Mouse (Mus musculus): ENCODE results near the gene Lrp3. TPM values are rescaled to one million over a fixed set of nuclear protein-coding genes. Genes with fewer than 3 reads are reported as not detected.

Gene Lrp3
- polyA plus RNA-seq, 1 experiment = 3.6 TPM

DNA sequence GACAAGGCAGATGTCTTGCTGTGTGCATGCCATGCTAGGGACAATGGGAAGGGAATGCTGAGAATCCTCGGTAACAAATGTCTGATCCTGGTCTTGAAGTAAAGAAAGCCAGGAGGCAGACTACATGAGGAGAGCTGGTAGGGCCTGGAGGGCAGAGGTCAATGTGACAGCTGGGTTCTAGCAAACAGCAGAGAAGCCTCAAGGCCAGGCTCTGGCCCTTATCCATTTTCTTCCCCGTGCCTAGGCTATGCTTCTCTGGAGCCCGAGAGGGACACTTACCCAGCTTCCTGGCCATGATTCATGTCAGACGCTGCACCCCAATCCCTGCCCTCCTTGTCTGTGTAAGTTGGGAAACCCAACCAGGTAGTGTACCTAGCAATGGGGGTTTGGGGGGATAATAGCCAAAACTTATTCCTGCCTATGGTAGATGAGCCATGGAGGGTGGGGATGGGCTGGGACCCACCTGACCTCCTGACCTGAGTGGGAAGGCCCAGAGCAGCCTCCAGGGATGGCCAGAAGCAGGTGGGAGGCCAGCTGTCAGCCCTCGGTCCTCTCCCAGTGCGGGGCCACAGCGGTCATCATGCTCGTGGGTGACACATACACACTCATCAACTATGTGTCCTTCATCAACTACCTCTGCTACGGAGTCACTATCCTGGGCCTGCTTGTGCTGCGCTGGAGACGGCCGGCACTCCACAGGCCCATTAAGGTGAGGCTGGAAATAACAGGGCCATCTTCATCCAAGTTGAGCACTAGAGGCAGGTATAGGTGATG is 16.1 kb downstream of the Lrp3 start:
- no peak overlapping the region for H3K9ac ChIP-seq (ENCODE audit: low read depth, poor library complexity, severe bottlenecking)
- H3K9me3 ChIP-seq (replicated peaks; ENCODE audit: control insufficient read depth, insufficient read depth, low read length, poor library complexity, severe bottlenecking) = no peaks in the 10 kb centered on the region
- H3K4me3 ChIP-seq (ENCODE audit: low read depth, low read length) = no peak overlapping the region
- no peak for TF ChIP-seq CTCF (IDR thresholded peaks at IDR 0.05; ENCODE audit: low read depth, low read length)
- no peak for TF ChIP-seq EP300 (IDR thresholded peaks at IDR 0.05; ENCODE audit: insufficient read depth, low read depth, low read length)
- no peak for TF ChIP-seq POLR2A (IDR thresholded peaks at IDR 0.05; ENCODE audit: insufficient read depth, low read length)
- no peak overlapping the region for H3K27ac ChIP-seq (ENCODE audit: insufficient read depth, low read length)
- H3K4me1 ChIP-seq (ENCODE audit: control insufficient read depth, insufficient read depth, low read length) = no peaks in the 10 kb centered on the region
- H3K27me3 ChIP-seq (ENCODE audit: control insufficient read depth, insufficient read depth, low read length, poor library complexity, severe bottlenecking) = no peaks in the 10 kb centered on the region
- no peaks in the 10 kb centered on the region for H3K36me3 ChIP-seq (ENCODE audit: control insufficient read depth, insufficient read depth, low read length, poor library complexity, severe bottlenecking)

DNA sequence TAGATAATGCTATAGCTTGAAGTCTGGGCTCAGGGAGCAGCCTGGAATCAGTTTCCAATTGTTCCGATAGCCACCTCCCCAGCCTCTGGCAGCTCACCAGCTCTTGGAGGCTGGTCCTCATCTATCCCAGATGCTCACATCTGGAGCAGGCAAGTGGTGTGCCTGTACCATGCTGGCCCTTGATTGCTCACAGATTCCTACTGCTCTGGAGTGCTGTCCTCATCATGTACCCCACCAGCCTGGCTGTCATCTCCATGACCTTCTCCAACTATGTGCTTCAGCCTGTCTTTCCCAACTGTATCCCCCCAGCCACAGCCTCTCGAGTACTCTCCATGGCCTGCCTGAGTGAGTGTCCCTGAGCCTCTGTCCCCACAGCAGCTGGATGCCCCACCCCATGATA is 18.3 kb downstream of the Lrp3 start:
- H3K9me3 ChIP-seq (replicated peaks; ENCODE audit: control insufficient read depth, insufficient read depth, low read length, poor library complexity, severe bottlenecking) = no peaks in the 10 kb centered on the region
- H3K4me1 ChIP-seq (ENCODE audit: control insufficient read depth, insufficient read depth, low read length) = no peaks in the 10 kb centered on the region
- H3K27me3 ChIP-seq (ENCODE audit: control insufficient read depth, insufficient read depth, low read length, poor library complexity, severe bottlenecking) = no peaks in the 10 kb centered on the region
- no peak overlapping the region for H3K9ac ChIP-seq (ENCODE audit: low read depth, poor library complexity, severe bottlenecking)
- no peak overlapping the region for H3K27ac ChIP-seq (ENCODE audit: insufficient read depth, low read length)
- H3K36me3 ChIP-seq (ENCODE audit: control insufficient read depth, insufficient read depth, low read length, poor library complexity, severe bottlenecking) = no peaks in the 10 kb centered on the region
- no peak overlapping the region for H3K4me3 ChIP-seq (ENCODE audit: low read depth, low read length)
- TF ChIP-seq POLR2A (IDR thresholded peaks at IDR 0.05; ENCODE audit: insufficient read depth, low read length) = no peak
- no peak for TF ChIP-seq CTCF (IDR thresholded peaks at IDR 0.05; ENCODE audit: low read depth, low read length)
- TF ChIP-seq EP300 (IDR thresholded peaks at IDR 0.05; ENCODE audit: insufficient read depth, low read depth, low read length) = no peak

DNA sequence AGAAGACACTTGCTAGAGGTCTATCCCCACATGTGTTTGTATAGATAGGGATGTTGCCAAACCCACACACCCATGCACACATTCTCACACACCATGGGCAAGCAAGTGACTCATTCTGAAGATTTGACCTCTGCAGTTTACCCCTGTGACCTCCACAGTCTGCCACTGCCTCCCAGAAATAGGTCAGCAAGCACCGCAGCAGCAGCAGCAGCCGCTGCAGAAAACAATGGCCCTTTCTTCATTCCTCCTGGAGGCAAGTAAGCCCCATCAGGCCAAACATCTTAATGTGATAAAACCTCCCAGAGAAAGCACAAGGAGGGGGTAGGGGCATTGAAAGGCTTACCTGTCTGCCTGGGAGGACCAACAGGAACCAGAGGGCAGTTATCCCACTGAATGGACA is 24.0 kb downstream of the Lrp3 start:
- no peaks in the 10 kb centered on the region for H3K9me3 ChIP-seq (replicated peaks; ENCODE audit: control insufficient read depth, insufficient read depth, low read length, poor library complexity, severe bottlenecking)
- TF ChIP-seq CTCF (IDR thresholded peaks at IDR 0.05; ENCODE audit: low read depth, low read length) (no peak), POLR2A (IDR thresholded peaks at IDR 0.05; ENCODE audit: insufficient read depth, low read length) (no peak), EP300 (IDR thresholded peaks at IDR 0.05; ENCODE audit: insufficient read depth, low read depth, low read length) (no peak)
- no peaks in the 10 kb centered on the region for H3K36me3 ChIP-seq (ENCODE audit: control insufficient read depth, insufficient read depth, low read length, poor library complexity, severe bottlenecking)
- no peaks in the 10 kb centered on the region for H3K4me1 ChIP-seq (ENCODE audit: control insufficient read depth, insufficient read depth, low read length)
- no peak overlapping the region for H3K9ac ChIP-seq (ENCODE audit: low read depth, poor library complexity, severe bottlenecking)
- peaks cover 6% of the 10 kb centered on the region; the same call in 1 of the 2 replicates for H3K27me3 ChIP-seq (ENCODE audit: control insufficient read depth, insufficient read depth, low read length, poor library complexity, severe bottlenecking)
- H3K27ac ChIP-seq (ENCODE audit: insufficient read depth, low read length) = no peak overlapping the region
- H3K4me3 ChIP-seq (ENCODE audit: low read depth, low read length) = no peak overlapping the region

DNA sequence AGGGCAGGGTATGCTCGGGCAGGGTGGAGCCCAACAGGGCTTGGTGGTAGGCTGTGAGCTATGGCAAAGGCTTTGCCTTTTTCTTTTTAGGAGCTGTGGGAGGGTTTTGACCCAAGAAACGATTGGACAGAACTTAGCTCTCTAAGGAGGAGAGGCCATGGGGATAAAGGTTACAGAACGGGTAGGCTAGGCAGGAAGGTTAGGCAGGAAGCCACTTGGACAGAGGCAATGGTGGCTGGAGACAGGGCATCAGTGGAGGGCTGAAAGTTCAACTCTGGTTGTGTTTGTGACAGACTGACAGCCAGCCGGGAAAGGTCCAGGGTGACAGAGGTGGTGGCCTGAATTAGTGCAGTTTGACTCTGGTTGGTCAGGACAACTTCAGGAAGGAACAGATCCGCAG is 25.6 kb downstream of the Lrp3 start:
- Histone ChIP-seq H3K4me3 (ENCODE audit: low read depth, low read length) (no peak overlapping the region), H3K27ac (ENCODE audit: insufficient read depth, low read length) (no peak overlapping the region), H3K9me3 (replicated peaks; ENCODE audit: control insufficient read depth, insufficient read depth, low read length, poor library complexity, severe bottlenecking) (no peaks in the 10 kb centered on the region), H3K27me3 (ENCODE audit: control insufficient read depth, insufficient read depth, low read length, poor library complexity, severe bottlenecking) (peaks cover 8% of the 10 kb centered on the region; the same call in 1 of the 2 replicates), H3K9ac (ENCODE audit: low read depth, poor library complexity, severe bottlenecking) (no peak overlapping the region), H3K36me3 (ENCODE audit: control insufficient read depth, insufficient read depth, low read length, poor library complexity, severe bottlenecking) (no peaks in the 10 kb centered on the region), H3K4me1 (ENCODE audit: control insufficient read depth, insufficient read depth, low read length) (no peaks in the 10 kb centered on the region)
- TF ChIP-seq EP300 (IDR thresholded peaks at IDR 0.05; ENCODE audit: insufficient read depth, low read depth, low read length) (no peak), POLR2A (IDR thresholded peaks at IDR 0.05; ENCODE audit: insufficient read depth, low read length) (no peak), CTCF (IDR thresholded peaks at IDR 0.05; ENCODE audit: low read depth, low read length) (no peak)

DNA sequence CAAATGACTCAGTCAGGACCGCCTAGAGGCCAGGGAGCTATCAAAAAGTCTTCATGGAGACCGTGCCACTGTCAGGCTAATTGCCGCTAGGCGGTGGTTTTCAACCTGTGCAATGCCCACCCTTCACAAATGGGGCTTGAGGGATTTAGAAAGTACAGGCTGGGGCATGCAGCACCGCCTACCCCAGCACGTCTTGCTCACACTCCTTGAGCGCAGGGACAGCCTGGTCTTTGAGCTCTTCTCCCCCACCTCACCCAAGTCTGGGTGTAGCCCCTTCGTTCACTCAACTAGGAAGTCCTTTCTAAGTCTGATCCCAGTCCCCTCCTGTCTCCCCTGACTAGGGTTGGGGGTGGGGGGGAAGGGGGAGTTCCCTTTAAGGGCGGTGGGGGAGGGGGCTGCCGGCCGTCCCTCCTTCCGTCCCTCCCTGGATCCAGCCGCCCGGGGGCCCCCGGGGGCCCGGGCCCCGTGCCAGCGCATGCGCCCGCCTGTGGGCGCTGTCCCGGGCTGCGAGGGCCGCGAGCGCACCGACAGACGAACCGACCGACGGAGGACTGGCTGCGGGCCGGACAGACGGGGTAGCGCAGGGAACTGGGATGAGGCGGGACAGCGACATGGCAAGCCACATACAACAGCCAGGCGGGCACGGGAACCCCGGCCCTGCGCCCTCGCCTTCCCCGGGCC is 29.3 kb downstream of the Lrp3 start, which contains the start of gene Slc7a10:
Slc7a10 (plus strand) TSS at position 497 of the 681 bp plus-strand sequence.
- Histone ChIP-seq H3K4me1 (ENCODE audit: control insufficient read depth, insufficient read depth, low read length) (no peaks in the 10 kb centered on the region), H3K27ac (ENCODE audit: insufficient read depth, low read length) (no peak within 1 kb of the TSS), H3K36me3 (ENCODE audit: control insufficient read depth, insufficient read depth, low read length, poor library complexity, severe bottlenecking) (no peaks in the 10 kb centered on the region), H3K9ac (ENCODE audit: low read depth, poor library complexity, severe bottlenecking) (peak within 1 kb of the TSS; percentile 12; the same call in 1 of the 2 replicates), H3K27me3 (ENCODE audit: control insufficient read depth, insufficient read depth, low read length, poor library complexity, severe bottlenecking) (peaks cover 8% of the 10 kb centered on the region; the same call in 1 of the 2 replicates), H3K4me3 (ENCODE audit: low read depth, low read length) (peak within 1 kb of the TSS; percentile 57), H3K9me3 (replicated peaks; ENCODE audit: control insufficient read depth, insufficient read depth, low read length, poor library complexity, severe bottlenecking) (peaks cover 11% of the 10 kb centered on the region; the same call in 1 of the 2 replicates)
- no peak for TF ChIP-seq CTCF (IDR thresholded peaks at IDR 0.05; ENCODE audit: low read depth, low read length)
- TF ChIP-seq EP300 (IDR thresholded peaks at IDR 0.05; ENCODE audit: insufficient read depth, low read depth, low read length) = no peak
- no peak for TF ChIP-seq POLR2A (IDR thresholded peaks at IDR 0.05; ENCODE audit: insufficient read depth, low read length)

Data from ES-Bruce4 (cell line).